Mouse (Mus musculus): ENCODE measurements around the gene Junb. TPM values are rescaled to one million over a fixed set of nuclear protein-coding genes. Genes with fewer than 3 reads are reported as not detected.

The Junb gene
- total and polyA plus RNA-seq, 3 experiments: 41.6 to 72.7 TPM; not detected in 1

- H3K27me3 ChIP-seq (ENCODE audit: control insufficient read depth in 1 of 2, insufficient read depth in 2 of 2, low read length in 2 of 2): peaks cover 0 to 4% of the 10 kb centered on the region in 2 experiments
- H3K9me3 ChIP-seq (replicated peaks; ENCODE audit: insufficient read depth, low read length): no peaks in the 10 kb centered on the region
- no peaks in the 10 kb centered on the region for H3K36me3 ChIP-seq (ENCODE audit: control insufficient read depth in 1 of 2, insufficient read depth in 2 of 2, low read length in 2 of 2)
- TF ChIP-seq MXI1 (IDR thresholded peaks at IDR 0.05; ENCODE audit: low read depth, low read length) (peak; percentile 98), SIN3A (IDR thresholded peaks at IDR 0.05; ENCODE audit: low read length) (peak; percentile 100), MAFK (IDR thresholded peaks at IDR 0.05; ENCODE audit: borderline replicate concordance, low read depth, low read length) (no peak), POLR2AphosphoS5 (IDR thresholded peaks at IDR 0.05; ENCODE audit: borderline replicate concordance, low read depth, low read length) (no peak)
- no peak overlapping the region for H3K4me3 ChIP-seq (ENCODE audit: control insufficient read depth in 1 of 2, insufficient read depth in 1 of 2, low read depth in 2 of 2, low read length in 2 of 2)
- H3K9ac ChIP-seq (ENCODE audit: control insufficient read depth, low read depth, low read length, poor library complexity, severe bottlenecking): no peak overlapping the region
- H3K79me2 ChIP-seq (ENCODE audit: control insufficient read depth, insufficient read depth, low read length, poor library complexity): no peaks in the 10 kb centered on the region
- H3K4me1 ChIP-seq (ENCODE audit: control insufficient read depth in 1 of 2, insufficient read depth in 2 of 2, low read length in 2 of 2): no peaks in the 10 kb centered on the region; a peak in 1 of 4 replicates
- H3K27ac ChIP-seq (ENCODE audit: control insufficient read depth, low read depth, low read length): no peak overlapping the region
- peak; percentile 75 for DNase-seq (ENCODE audit: low read depth, low spot score)
These were observed 31.3 kb downstream of the Junb start for GRCm38 (mm10) chr8:84947241-84947545.

GRCm38 (mm10) chr8:84946528-84947240 is 31.8 kb downstream of the Junb start, which contains the start of gene Rtbdn:
Gene Rtbdn, plus strand, starts transcription at chr8:84946991.
- Histone ChIP-seq H3K36me3 (ENCODE audit: control insufficient read depth in 1 of 2, insufficient read depth in 2 of 2, low read length in 2 of 2) (no peaks in the 10 kb centered on the region), H3K4me1 (ENCODE audit: control insufficient read depth in 1 of 2, insufficient read depth in 2 of 2, low read length in 2 of 2) (no peaks in the 10 kb centered on the region; a peak in 1 of 4 replicates), H3K79me2 (ENCODE audit: control insufficient read depth, insufficient read depth, low read length, poor library complexity) (no peaks in the 10 kb centered on the region), H3K9me3 (replicated peaks; ENCODE audit: insufficient read depth, low read length) (no peaks in the 10 kb centered on the region), H3K27me3 (ENCODE audit: control insufficient read depth in 1 of 2, insufficient read depth in 2 of 2, low read length in 2 of 2) (peaks cover 0 to 4% of the 10 kb centered on the region in 2 experiments), H3K4me3 (ENCODE audit: control insufficient read depth in 1 of 2, insufficient read depth in 1 of 2, low read depth in 2 of 2, low read length in 2 of 2) (no peak within 1 kb of the TSS), H3K27ac (ENCODE audit: control insufficient read depth, low read depth, low read length) (no peak within 1 kb of the TSS), H3K9ac (ENCODE audit: control insufficient read depth, low read depth, low read length, poor library complexity, severe bottlenecking) (no peak within 1 kb of the TSS)
- TF ChIP-seq MEF2A (IDR thresholded peaks at IDR 0.05; ENCODE audit: extremely low read depth, insufficient replicate concordance, low read depth, low read length, poor library complexity, severe bottlenecking) (no peak), GABPA (IDR thresholded peaks at IDR 0.05; ENCODE audit: low read depth, low read length) (no peak), GATA1 (IDR thresholded peaks at IDR 0.05; ENCODE audit: low read depth, low read length) (no peak), CTCF (IDR thresholded peaks at IDR 0.05 in 2 of 3, conservative IDR thresholded peaks at IDR 0.05 in 1 of 3; ENCODE audit: control insufficient read depth in 1 of 3, insufficient read depth in 1 of 3, low read depth in 2 of 3, low read length in 3 of 3, poor library complexity in 1 of 3, severe bottlenecking in 1 of 3) (no peak), E2F4 (IDR thresholded peaks at IDR 0.05; ENCODE audit: borderline replicate concordance, low read depth, low read length) (no peak), RAD21 (IDR thresholded peaks at IDR 0.05; ENCODE audit: low read depth, low read length) (no peak), USF2 (IDR thresholded peaks at IDR 0.05; ENCODE audit: borderline replicate concordance in 1 of 2, insufficient read depth in 1 of 2, low read depth in 1 of 2, low read length in 2 of 2) (no peak)
- no peak for DNase-seq (ENCODE audit: low read depth, low spot score)
